Mouse (Mus musculus): ENCODE results near the gene Tmub1. TPM values are rescaled to one million over a fixed set of nuclear protein-coding genes. Genes with fewer than 3 reads are reported as not detected.

Tmub1 gene
- total RNA-seq, 2 experiments from 2014 or later = 7.3 to 14.9 TPM

DNA sequence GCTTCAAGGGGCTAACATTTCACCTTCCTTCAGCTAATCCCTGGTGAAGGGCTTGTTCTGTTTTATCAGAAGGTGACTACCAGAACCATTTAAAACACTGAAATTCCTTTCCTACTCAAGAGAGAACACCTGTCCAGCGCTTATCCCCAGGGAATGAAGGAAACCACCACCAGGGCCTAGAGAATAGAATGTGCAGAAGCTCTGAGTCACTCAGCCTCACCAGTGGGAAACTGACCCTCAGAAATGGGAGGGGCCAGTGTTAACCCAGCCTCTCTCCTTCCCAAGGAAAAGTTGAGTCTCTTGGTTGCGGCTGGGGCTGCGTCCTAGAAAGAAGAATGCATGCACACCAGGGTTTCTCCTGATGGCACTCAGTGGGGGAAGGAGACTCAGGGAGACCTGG is 7.4 kb upstream of the Tmub1 start:
- ATAC-seq (replicated peaks; ENCODE audit: poor library complexity) = no peak

DNA sequence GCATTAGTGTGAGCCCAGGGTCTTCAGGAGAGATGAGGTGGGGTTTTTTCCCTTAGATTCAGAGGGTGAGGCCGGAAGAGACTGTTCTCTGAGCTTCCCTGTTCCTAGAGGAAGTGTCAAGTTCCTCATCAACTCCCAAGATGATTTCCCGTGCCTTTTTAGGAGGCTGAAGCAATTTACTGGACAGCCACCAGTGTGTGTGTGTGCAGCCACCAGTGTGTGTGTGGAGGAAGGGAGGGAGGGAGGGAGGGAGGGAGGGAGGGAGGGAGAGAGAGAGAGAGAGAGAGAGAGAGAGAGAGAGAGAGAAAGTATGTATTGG is 6.3 kb upstream of the Tmub1 start:
- ATAC-seq (replicated peaks; ENCODE audit: poor library complexity) = no peak

GRCm38 (mm10) chr5:24453283-24453984 is 5.8 kb upstream of the Tmub1 start:
- no peak for ATAC-seq (replicated peaks; ENCODE audit: poor library complexity)

GRCm38 (mm10) chr5:24452691-24453233 is 5.1 kb upstream of the Tmub1 start:
- peak; percentile 33 for ATAC-seq (replicated peaks; ENCODE audit: poor library complexity)

- no peak for ATAC-seq (replicated peaks; ENCODE audit: poor library complexity)
These were observed 4.5 kb upstream of the Tmub1 start, which contains the start of gene Agap3 for GRCm38 (mm10) chr5:24452030-24452690. Agap3 (plus strand) TSS chr5:24452177.

DNA sequence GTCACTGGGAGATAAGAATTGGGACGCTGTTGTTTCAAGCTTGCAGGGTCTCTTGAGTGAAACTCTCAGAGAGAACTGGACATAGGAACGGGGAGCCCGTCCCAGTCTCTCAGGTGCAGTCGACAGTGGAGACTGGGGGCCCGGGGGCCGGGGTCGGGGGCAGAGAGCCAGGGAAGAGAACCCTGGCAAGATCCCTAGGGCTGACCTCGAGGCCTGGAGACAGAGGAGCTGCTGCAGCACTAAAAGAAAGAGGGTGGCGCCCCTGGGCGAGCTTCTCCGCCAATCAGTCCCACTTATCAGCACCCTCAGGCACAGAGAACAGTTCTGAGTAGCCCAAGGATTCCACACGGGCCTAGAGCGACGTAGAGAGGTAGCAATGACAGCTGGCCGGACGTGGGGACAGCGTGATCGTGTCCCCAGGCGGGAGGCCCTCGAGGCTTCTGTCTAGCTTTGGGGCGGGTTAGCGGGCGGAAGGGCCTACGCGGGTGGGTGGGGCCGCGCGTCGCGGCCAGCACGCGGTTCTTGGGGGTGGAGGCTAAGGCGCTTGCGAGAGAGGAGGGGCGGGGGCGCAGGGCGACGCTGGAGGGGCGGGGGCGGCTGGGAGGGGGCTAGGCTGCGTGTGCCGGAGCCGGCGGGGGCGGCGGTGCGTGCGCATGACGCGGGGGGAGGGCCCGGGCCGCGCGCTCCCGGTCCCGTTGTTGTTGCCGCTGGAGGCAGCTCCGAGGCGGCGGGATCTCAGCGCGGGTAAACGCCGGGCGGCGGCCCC is 3.8 kb upstream of the Tmub1 start:
- peak; percentile 62 for ATAC-seq (replicated peaks; ENCODE audit: poor library complexity)

DNA sequence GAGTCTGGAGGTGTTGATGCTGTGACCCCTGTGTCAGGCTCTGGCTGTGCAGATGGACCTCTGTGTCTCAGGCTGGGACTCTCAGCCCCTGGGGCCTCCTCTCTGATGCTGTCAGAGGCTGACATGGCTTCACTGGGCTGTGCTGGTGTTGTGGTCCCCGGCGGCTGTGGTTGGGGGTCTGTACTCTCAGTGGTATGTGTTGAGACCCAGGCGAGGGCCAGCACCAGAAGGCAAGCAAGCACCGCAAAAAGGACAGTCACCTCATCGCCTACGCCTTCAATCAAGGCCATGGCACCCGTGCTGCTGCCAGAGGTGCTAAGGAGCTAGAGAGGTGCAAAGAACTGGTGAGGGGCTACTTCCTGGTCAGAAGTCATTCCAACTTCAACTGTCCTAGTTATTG is 1.0 kb downstream of the Tmub1 start:
- no peak for ATAC-seq (replicated peaks; ENCODE audit: poor library complexity)

GRCm38 (mm10) chr5:24445428-24446080 is 2.1 kb downstream of the Tmub1 start:
- ATAC-seq (replicated peaks; ENCODE audit: poor library complexity) = no peak

DNA sequence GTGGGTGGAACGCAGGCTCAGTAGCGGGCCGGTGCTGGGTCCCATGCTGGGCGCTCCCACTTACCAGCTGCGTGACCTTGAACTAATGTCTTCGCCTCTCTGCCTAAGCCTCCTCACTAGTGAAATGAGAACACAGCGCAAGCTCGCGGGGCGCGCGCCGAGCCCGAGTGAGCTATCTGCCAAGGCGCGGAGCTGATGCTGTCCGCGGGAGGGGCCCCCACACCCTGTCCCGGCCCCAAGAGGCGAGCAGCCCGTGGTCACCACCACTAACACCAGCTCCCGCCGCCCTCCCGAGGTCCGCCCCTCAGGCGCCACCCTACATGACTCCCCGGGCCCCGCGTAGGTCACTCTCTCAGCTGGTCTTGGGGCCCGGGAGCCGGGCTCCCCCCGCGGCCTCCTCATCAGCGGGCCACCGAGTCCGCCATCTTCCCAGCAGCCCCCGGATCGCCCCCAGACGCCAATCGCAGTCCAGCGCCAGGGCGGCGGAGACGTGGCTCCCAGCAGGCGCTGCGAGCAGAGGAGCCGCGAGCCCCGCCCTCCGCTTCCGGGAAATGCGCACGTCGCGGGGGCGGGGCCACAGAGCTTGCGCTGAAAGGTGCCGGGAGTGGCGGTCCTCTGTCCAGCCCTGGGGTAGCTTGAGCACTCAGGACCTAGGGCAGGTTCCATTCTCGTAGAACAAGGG is 2.8 kb downstream of the Tmub1 start, which contains the start of gene Fastk:
TSS of gene Fastk (minus strand) at position 542 of the 682 bp plus-strand sequence.
- peak; percentile 71 for ATAC-seq (replicated peaks; ENCODE audit: poor library complexity)

GRCm38 (mm10) chr5:24443927-24444326 is 3.7 kb downstream of the Tmub1 start:
- ATAC-seq (replicated peaks; ENCODE audit: poor library complexity) = no peak

DNA sequence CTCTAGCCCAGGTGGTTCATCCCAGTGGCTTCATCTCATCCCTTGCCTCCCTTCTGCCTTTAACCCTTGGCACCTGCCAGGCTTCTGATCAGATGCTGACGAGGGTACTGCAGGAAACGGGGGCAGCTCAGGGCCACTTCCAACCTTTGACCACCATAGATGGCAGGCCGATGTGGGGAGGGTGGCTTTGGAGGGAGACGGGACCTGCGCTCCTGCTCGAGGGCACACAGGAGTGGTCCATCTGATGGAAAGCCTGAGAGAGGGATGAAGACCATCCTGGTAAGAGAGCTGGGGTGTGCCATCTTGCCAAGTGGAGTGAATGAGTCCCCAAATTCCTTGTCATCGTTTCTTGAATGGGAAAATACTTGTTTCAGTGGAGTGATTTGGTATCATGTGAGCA is 4.5 kb downstream of the Tmub1 start:
- ATAC-seq (replicated peaks; ENCODE audit: poor library complexity) = no peak

- no peak for ATAC-seq (replicated peaks; ENCODE audit: poor library complexity)
These were observed 5.6 kb downstream of the Tmub1 start for GRCm38 (mm10) chr5:24442029-24442428.

GRCm38 (mm10) chr5:24441187-24441586 is 6.5 kb downstream of the Tmub1 start:
- no peak for ATAC-seq (replicated peaks; ENCODE audit: poor library complexity)

GRCm38 (mm10) chr5:24433993-24434392 is 13.7 kb downstream of the Tmub1 start:
- no peak for ATAC-seq (replicated peaks; ENCODE audit: poor library complexity)

DNA sequence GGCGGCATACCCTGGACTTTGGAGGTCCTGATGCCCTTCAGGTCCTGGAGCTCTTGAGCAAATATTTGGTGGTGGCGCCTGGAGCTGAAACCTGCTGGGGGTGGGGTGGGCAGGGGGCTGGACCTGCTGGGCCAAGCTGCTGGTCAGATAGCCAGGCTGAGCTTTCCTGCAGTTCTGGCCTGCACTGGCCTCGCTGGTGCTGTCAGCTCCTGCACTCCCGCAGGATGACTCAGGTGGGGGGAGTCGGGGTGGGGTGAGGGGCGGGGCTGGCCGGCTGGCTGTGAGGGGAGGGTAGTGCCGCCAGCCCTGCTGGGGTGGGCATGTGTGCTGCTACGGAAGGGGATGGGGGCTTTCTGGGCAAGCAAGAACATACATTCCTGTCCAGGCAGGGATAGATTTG is 19.1 kb downstream of the Tmub1 start:
- no peak for ATAC-seq (replicated peaks; ENCODE audit: poor library complexity)

DNA sequence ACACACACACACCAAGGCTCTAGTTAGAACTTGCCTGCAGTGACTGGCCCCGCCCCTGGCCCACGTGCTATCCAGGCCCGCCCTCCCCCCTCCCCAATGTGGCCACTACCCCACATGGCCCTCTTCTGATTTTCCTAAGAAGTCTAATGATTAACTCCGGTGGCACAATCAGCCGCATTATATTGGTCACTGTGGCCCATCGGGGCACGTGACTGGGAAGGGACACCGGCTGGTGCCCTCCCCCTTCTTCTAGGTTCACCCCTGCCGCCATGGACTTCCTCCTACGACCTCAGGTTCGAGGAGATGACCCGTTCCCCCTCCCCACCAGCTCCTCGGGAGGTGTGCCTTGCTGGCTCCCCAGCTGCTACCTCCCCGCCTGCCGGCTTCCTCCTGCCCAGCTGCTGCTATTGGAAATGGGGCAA is 19.7 kb downstream of the Tmub1 start:
- no peak for ATAC-seq (replicated peaks; ENCODE audit: poor library complexity)

DNA sequence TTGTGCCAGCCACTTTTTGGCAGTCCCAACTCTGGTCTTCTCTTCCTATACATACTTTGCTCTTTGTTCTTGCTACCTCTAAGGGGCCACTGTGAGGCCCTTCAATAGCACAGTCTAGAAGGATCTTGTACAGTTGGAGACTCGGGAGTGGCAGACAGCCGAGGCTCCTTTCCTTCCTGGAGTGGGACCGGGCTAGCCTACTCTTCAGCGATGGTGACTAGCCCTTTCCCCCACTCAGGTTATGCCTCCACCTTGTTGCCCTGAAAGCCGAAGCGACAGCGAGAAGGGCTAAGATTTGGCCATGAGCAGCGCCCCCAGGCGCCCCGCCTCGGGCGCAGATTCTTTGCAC is 20.4 kb downstream of the Tmub1 start:
- ATAC-seq (replicated peaks; ENCODE audit: poor library complexity) = no peak

- no peak for ATAC-seq (replicated peaks; ENCODE audit: poor library complexity)
These were observed 20.9 kb downstream of the Tmub1 start for GRCm38 (mm10) chr5:24426556-24427284.

- no peak for ATAC-seq (replicated peaks; ENCODE audit: poor library complexity)
These were observed 21.6 kb downstream of the Tmub1 start for GRCm38 (mm10) chr5:24426037-24426432.
